Mouse (Mus musculus): ENCODE measurements at regions not wholly inside any gene's neighbourhood (a gene's known extent, or its start where the extent isn't known, plus 50 kb on each side); places are given as distances from the start of the nearest gene placed in this dataset.

- Histone ChIP-seq H3K4me2 (ENCODE audit: low read depth, low read length) (no peak overlapping the region), H3K36me3 (replicated peaks; ENCODE audit: insufficient read depth, low read length) (no peaks in the 10 kb centered on the region), H3K4me3 (ENCODE audit: low read depth, low read length) (no peak overlapping the region), H3K9me3 (ENCODE audit: low read length) (no peaks in the 10 kb centered on the region), H3K27me3 (ENCODE audit: insufficient read depth, low read length) (no peaks in the 10 kb centered on the region), H3K27ac (ENCODE audit: low read depth) (no peak overlapping the region), H3K4me1 (ENCODE audit: insufficient read depth) (no peaks in the 10 kb centered on the region), H3K9ac (replicated peaks) (no peak overlapping the region)
- WGBS (ENCODE audit: insufficient replicate concordance): 68% methylated on average over 9 of the region's 9 CpGs
- ATAC-seq: no peak
- TF ChIP-seq EP300 (IDR thresholded peaks at IDR 0.05; ENCODE audit: low read depth): no peak
- TF ChIP-seq CTCF (IDR thresholded peaks at IDR 0.05; ENCODE audit: low read depth): no peak
- no peak for DNase-seq
Observed at GRCm38 (mm10) chr2:51362825-51363616, 214.1 kb upstream of the Rnd3 start.

DNA sequence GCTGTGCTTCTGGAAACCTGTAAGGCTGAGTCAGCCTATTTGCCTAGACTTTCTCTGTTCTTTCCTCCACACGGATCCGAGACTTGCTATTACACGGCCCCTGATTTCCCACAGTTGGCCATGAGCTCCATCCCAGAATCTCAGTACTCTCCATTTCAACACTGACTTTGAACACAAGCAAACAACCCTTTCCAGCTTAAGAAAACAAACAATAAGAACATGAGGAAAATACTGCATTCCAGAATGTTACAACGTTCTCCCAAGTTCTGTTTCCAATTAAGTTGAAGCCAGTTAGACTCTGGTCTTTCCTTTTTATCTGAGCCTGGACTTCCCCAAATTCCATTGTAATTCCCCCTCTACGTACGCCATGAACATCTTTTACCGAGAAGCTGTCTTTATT, 206.4 kb upstream of the Rnd3 start:
- Histone ChIP-seq H3K27me3 (ENCODE audit: insufficient read depth, low read length) (no peaks in the 10 kb centered on the region), H3K4me1 (ENCODE audit: insufficient read depth) (no peaks in the 10 kb centered on the region), H3K4me3 (ENCODE audit: low read depth, low read length) (no peak overlapping the region), H3K4me2 (ENCODE audit: low read depth, low read length) (no peak overlapping the region), H3K9ac (replicated peaks) (no peak overlapping the region), H3K27ac (ENCODE audit: low read depth) (no peak overlapping the region), H3K9me3 (ENCODE audit: low read length) (no peaks in the 10 kb centered on the region), H3K36me3 (replicated peaks; ENCODE audit: insufficient read depth, low read length) (no peaks in the 10 kb centered on the region)
- TF ChIP-seq CTCF (IDR thresholded peaks at IDR 0.05; ENCODE audit: low read depth) (no peak), EP300 (IDR thresholded peaks at IDR 0.05; ENCODE audit: low read depth) (no peak)
- ATAC-seq (no peak), DNase-seq (no peak)
- 80% methylated on average over 7 of the region's 7 CpGs for WGBS (ENCODE audit: insufficient replicate concordance)

DNA sequence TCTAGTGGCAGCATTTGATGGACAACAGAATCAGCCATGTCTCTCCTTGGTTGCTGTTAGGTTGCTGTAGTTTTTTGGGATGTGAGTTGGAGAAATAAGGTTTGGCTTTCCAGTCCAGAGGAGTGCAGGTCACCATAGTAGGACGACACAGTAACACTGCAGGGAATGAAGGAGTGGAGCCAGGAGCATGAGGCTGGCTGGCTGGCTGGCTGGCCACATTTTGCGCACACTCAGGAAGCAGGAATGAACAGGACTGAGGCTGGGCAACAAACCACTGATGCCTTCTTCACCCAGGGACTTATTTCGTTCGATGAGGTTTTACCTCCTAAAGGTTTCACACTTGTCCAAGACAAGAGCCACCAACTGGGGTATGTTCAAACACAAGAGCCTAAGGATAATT, 205.9 kb upstream of the Rnd3 start:
- Histone ChIP-seq H3K9ac (replicated peaks) (no peak overlapping the region), H3K27ac (ENCODE audit: low read depth) (no peak overlapping the region), H3K4me2 (ENCODE audit: low read depth, low read length) (no peak overlapping the region), H3K36me3 (replicated peaks; ENCODE audit: insufficient read depth, low read length) (no peaks in the 10 kb centered on the region), H3K4me1 (ENCODE audit: insufficient read depth) (no peaks in the 10 kb centered on the region), H3K9me3 (ENCODE audit: low read length) (no peaks in the 10 kb centered on the region), H3K4me3 (ENCODE audit: low read depth, low read length) (no peak overlapping the region), H3K27me3 (ENCODE audit: insufficient read depth, low read length) (no peaks in the 10 kb centered on the region)
- DNase-seq (no peak), ATAC-seq (no peak)
- WGBS (ENCODE audit: insufficient replicate concordance): 80% methylated on average over 4 of the region's 4 CpGs
- TF ChIP-seq CTCF (IDR thresholded peaks at IDR 0.05; ENCODE audit: low read depth): no peak
- TF ChIP-seq EP300 (IDR thresholded peaks at IDR 0.05; ENCODE audit: low read depth): no peak

GRCm38 (mm10) chr2:51349614-51350013, 200.7 kb upstream of the Rnd3 start:
- DNase-seq: no peak
- Histone ChIP-seq H3K9ac (replicated peaks) (no peak overlapping the region), H3K9me3 (ENCODE audit: low read length) (no peaks in the 10 kb centered on the region), H3K4me2 (ENCODE audit: low read depth, low read length) (no peak overlapping the region), H3K27ac (ENCODE audit: low read depth) (no peak overlapping the region), H3K36me3 (replicated peaks; ENCODE audit: insufficient read depth, low read length) (no peaks in the 10 kb centered on the region), H3K4me1 (ENCODE audit: insufficient read depth) (no peaks in the 10 kb centered on the region), H3K4me3 (ENCODE audit: low read depth, low read length) (no peak overlapping the region), H3K27me3 (ENCODE audit: insufficient read depth, low read length) (no peaks in the 10 kb centered on the region)
- 74% methylated on average over 2 of the region's 2 CpGs for WGBS (ENCODE audit: insufficient replicate concordance)
- TF ChIP-seq CTCF (IDR thresholded peaks at IDR 0.05; ENCODE audit: low read depth) (no peak), EP300 (IDR thresholded peaks at IDR 0.05; ENCODE audit: low read depth) (no peak)
- ATAC-seq: no peak

DNA sequence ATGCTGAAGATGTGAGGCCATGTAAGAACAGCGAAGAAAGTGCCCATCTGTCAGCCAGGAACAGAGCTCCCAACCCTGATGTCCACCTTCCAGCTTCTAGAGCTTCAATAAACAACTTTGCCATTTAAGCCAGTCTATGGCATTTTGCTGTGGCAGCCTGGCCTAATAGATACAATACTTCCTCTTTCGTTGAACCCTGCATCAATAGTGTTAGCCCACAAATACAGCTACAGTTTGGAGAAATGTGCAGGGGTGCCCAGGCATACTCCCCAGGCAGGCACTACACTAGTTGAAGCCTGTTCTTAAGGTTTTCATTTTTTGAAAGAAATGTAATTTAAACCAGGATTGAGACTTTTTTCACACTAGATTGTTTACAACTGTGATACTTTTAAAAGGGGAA, 199.9 kb upstream of the Rnd3 start:
- Histone ChIP-seq H3K9ac (replicated peaks) (no peak overlapping the region), H3K4me1 (ENCODE audit: insufficient read depth) (no peaks in the 10 kb centered on the region), H3K27ac (ENCODE audit: low read depth) (no peak overlapping the region), H3K36me3 (replicated peaks; ENCODE audit: insufficient read depth, low read length) (no peaks in the 10 kb centered on the region), H3K4me2 (ENCODE audit: low read depth, low read length) (no peak overlapping the region), H3K4me3 (ENCODE audit: low read depth, low read length) (no peak overlapping the region), H3K27me3 (ENCODE audit: insufficient read depth, low read length) (no peaks in the 10 kb centered on the region), H3K9me3 (ENCODE audit: low read length) (no peaks in the 10 kb centered on the region)
- DNase-seq: no peak
- WGBS (ENCODE audit: insufficient replicate concordance): 43% methylated on average over 2 of the region's 2 CpGs
- TF ChIP-seq CTCF (IDR thresholded peaks at IDR 0.05; ENCODE audit: low read depth): no peak
- no peak for TF ChIP-seq EP300 (IDR thresholded peaks at IDR 0.05; ENCODE audit: low read depth)
- no peak for ATAC-seq

GRCm38 (mm10) chr2:51347086-51347485, 198.2 kb upstream of the Rnd3 start:
- H3K4me3 ChIP-seq (ENCODE audit: low read depth, low read length): no peak overlapping the region
- H3K36me3 ChIP-seq (replicated peaks; ENCODE audit: insufficient read depth, low read length): no peaks in the 10 kb centered on the region
- no peaks in the 10 kb centered on the region for H3K4me1 ChIP-seq (ENCODE audit: insufficient read depth)
- no peak overlapping the region for H3K27ac ChIP-seq (ENCODE audit: low read depth)
- 74% methylated on average over 1 of the region's 1 CpGs for WGBS (ENCODE audit: insufficient replicate concordance)
- H3K27me3 ChIP-seq (ENCODE audit: insufficient read depth, low read length): no peaks in the 10 kb centered on the region
- DNase-seq (no peak), ATAC-seq (no peak)
- no peak overlapping the region for H3K9ac ChIP-seq (replicated peaks)
- TF ChIP-seq EP300 (IDR thresholded peaks at IDR 0.05; ENCODE audit: low read depth) (no peak), CTCF (IDR thresholded peaks at IDR 0.05; ENCODE audit: low read depth) (no peak)
- no peak overlapping the region for H3K4me2 ChIP-seq (ENCODE audit: low read depth, low read length)
- H3K9me3 ChIP-seq (ENCODE audit: low read length): no peaks in the 10 kb centered on the region

Measured in liver, postnatal 0 days (tissue).